Mouse (Mus musculus): ENCODE data around the gene Tbc1d2. TPM values are rescaled to one million over a fixed set of nuclear protein-coding genes. Genes with fewer than 3 reads are reported as not detected.
A peak's percentile ranks its signal among the peaks of the same experiment; 100 is the strongest.

Gene Tbc1d2
- polyA plus RNA-seq, 2 experiments = 0.39 to 0.44 TPM

DNA sequence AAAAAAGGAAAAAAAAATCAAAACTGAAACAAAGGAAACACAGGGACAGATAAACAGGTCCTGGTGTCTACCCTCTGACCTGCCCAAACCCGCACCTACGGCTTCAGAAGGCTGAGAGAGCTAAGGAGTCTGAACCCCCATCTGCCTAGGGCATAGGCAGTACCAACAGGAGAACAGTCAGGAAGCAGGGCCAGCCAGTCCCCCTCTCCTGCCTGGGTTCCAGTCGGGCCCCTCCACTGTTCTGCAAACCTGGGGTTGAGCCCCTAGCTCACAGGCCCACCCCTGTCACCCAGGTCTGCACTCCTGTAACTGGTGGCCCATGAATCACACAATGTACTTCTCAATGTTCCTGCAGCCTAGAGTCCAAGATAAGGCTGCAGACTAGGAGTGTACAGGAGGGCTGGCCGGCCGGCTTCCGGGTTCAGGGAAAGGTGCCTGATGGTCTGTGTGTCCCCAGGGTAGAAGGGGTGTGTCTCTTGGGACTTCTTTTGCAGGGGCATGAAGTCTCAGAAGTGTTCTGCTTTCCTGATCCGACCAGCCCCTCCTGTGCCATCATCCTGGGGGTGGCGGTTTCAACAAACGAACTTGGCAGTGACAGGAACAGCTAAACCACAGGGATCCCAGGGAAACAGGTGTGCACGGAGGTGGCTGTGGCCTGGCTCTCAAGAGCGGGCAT is 52.6 kb downstream of the Tbc1d2 start:
- Histone ChIP-seq H3K4me3 (ENCODE audit: insufficient read depth in 1 of 2, low read depth in 2 of 2, low read length in 2 of 2) (no peak overlapping the region), H3K9me3 (ENCODE audit: control insufficient read depth, low read length) (no peaks in the 10 kb centered on the region), H3K9ac (replicated peaks) (no peak overlapping the region), H3K4me1 (replicated peaks; ENCODE audit: control insufficient read depth in 2 of 2, insufficient read depth in 2 of 2, low read length in 1 of 2) (peaks cover 0 to 8% of the 10 kb centered on the region in 2 experiments; a peak in 2 of 4 replicates), H3K36me3 (replicated peaks; ENCODE audit: control insufficient read depth, insufficient read depth, low read depth) (no peaks in the 10 kb centered on the region), H3K27me3 (ENCODE audit: control insufficient read depth, insufficient read depth, low read length) (peaks cover 26% of the 10 kb centered on the region), H3K4me2 (ENCODE audit: low read depth) (peak overlapping the region; percentile 4; the same call in 1 of the 2 replicates), H3K27ac (no peak overlapping the region)
- DNase-seq (ENCODE audit: low read depth in 3 of 3, low spot score in 3 of 3) (no peak), ATAC-seq (ENCODE audit: insufficient read depth) (no peak)
- WGBS (ENCODE audit: insufficient replicate concordance) = 24% methylated on average over 11 of the region's 11 CpGs
- no peak for TF ChIP-seq CTCF (IDR thresholded peaks at IDR 0.05; ENCODE audit: low read depth)
- TF ChIP-seq EP300 (IDR thresholded peaks at IDR 0.05; ENCODE audit: low read depth) = no peak

DNA sequence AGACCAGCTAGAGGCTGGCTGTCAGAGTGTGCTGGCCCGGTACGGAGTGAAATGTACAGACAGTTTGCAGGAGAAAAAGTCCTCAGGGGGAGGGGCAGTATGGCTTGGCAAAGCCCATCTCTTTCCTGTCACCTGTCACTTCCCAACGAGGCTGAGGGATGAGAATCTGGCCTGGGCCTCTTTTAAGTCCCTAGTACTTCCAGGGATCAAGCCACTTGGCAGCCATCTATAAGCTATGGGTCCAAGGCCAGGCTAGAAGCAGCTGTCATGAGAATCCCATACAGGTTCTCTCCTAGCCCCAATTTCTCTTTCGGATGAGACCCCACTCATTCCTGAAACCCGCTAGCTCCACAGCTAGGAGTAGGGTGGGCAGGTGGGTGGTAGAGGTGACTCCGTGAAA is 53.6 kb downstream of the Tbc1d2 start:
- DNase-seq (ENCODE audit: low read depth in 3 of 3, low spot score in 3 of 3) = no peak
- Histone ChIP-seq H3K9ac (replicated peaks) (no peak overlapping the region), H3K36me3 (replicated peaks; ENCODE audit: control insufficient read depth, insufficient read depth, low read depth) (no peaks in the 10 kb centered on the region), H3K9me3 (ENCODE audit: control insufficient read depth, low read length) (no peaks in the 10 kb centered on the region), H3K27ac (no peak overlapping the region), H3K4me2 (ENCODE audit: low read depth) (no peak overlapping the region), H3K4me3 (ENCODE audit: insufficient read depth in 1 of 2, low read depth in 2 of 2, low read length in 2 of 2) (no peak overlapping the region), H3K27me3 (ENCODE audit: control insufficient read depth, insufficient read depth, low read length) (peaks cover 19% of the 10 kb centered on the region), H3K4me1 (replicated peaks; ENCODE audit: control insufficient read depth in 2 of 2, insufficient read depth in 2 of 2, low read length in 1 of 2) (peaks cover 0 to 11% of the 10 kb centered on the region in 2 experiments; a peak in 1 of 4 replicates)
- TF ChIP-seq EP300 (IDR thresholded peaks at IDR 0.05; ENCODE audit: low read depth) = no peak
- no peak for TF ChIP-seq CTCF (IDR thresholded peaks at IDR 0.05; ENCODE audit: low read depth)
- no peak for ATAC-seq (ENCODE audit: insufficient read depth)
- 54% methylated on average over 6 of the region's 6 CpGs for WGBS (ENCODE audit: insufficient replicate concordance)

DNA sequence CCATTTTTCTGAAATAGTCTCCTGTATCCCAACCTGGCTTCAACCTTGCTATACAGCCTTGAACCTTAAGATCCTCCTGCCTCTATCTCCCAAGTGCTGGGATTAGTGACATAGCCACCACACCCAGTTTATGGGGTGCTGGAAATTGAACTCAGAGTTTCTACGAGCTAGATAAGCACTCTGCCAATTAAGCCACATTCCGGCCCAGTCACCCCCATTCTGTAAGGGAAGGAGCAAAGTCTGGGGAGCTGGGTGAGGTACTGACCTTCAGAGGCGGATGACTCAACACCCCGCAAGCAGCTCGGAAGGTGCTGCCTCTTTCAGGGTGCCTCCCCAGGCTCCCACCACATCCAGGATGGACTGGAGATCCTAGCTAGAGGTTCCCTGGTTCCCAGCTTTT is 55.9 kb downstream of the Tbc1d2 start:
- H3K4me3 ChIP-seq (ENCODE audit: insufficient read depth in 1 of 2, low read depth in 2 of 2, low read length in 2 of 2) = no peak overlapping the region

DNA sequence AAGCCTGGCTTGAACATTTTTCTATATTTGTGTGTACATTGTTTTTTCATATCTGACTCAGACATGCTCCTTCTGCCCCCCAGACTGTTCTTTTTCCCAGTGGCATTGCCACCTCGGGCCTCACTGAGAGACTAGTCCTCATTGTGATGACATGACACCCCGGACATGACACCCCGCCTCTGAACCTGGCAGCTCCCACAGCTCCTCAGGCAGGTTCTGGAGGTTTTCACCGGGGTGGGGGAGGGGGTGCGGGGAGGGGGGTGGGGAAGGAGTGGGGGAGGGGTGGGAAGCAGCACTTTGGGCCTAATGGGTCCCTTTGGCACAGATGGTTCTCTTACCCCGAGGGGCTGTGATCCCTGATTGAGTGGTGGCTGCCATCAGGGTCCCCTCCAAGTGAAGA is 56.5 kb downstream of the Tbc1d2 start:
- peaks cover 2% of the 10 kb centered on the region; the same call in 1 of the 2 replicates for H3K27me3 ChIP-seq (ENCODE audit: control insufficient read depth, insufficient read depth, low read length)
- H3K27ac ChIP-seq = no peak overlapping the region
- WGBS (ENCODE audit: insufficient replicate concordance) = 41% methylated on average over 6 of the region's 6 CpGs
- ATAC-seq (ENCODE audit: insufficient read depth) (no peak), DNase-seq (ENCODE audit: low read depth in 3 of 3, low spot score in 3 of 3) (no peak)
- H3K9ac ChIP-seq (replicated peaks) = no peak overlapping the region
- H3K4me3 ChIP-seq (ENCODE audit: insufficient read depth in 1 of 2, low read depth in 2 of 2, low read length in 2 of 2) = no peak overlapping the region
- H3K36me3 ChIP-seq (replicated peaks; ENCODE audit: control insufficient read depth, insufficient read depth, low read depth) = no peaks in the 10 kb centered on the region
- H3K9me3 ChIP-seq (ENCODE audit: control insufficient read depth, low read length) = no peaks in the 10 kb centered on the region
- H3K4me2 ChIP-seq (ENCODE audit: low read depth) = no peak overlapping the region
- TF ChIP-seq CTCF (IDR thresholded peaks at IDR 0.05; ENCODE audit: low read depth) = no peak
- TF ChIP-seq EP300 (IDR thresholded peaks at IDR 0.05; ENCODE audit: low read depth) = no peak
- H3K4me1 ChIP-seq (replicated peaks; ENCODE audit: control insufficient read depth in 2 of 2, insufficient read depth in 2 of 2, low read length in 1 of 2) = peaks cover 0 to 24% of the 10 kb centered on the region in 2 experiments; a peak in 2 of 4 replicates

More for the DNA sequence above, 55.9 kb downstream of the Tbc1d2 start:
- Histone ChIP-seq H3K4me1 (replicated peaks; ENCODE audit: control insufficient read depth in 2 of 2, insufficient read depth in 2 of 2, low read length in 1 of 2) (peaks cover 0 to 24% of the 10 kb centered on the region in 2 experiments; a peak in 2 of 4 replicates), H3K4me2 (ENCODE audit: low read depth) (no peak overlapping the region), H3K9me3 (ENCODE audit: control insufficient read depth, low read length) (no peaks in the 10 kb centered on the region), H3K27me3 (ENCODE audit: control insufficient read depth, insufficient read depth, low read length) (peaks cover 2% of the 10 kb centered on the region; the same call in 1 of the 2 replicates), H3K9ac (replicated peaks) (no peak overlapping the region), H3K36me3 (replicated peaks; ENCODE audit: control insufficient read depth, insufficient read depth, low read depth) (no peaks in the 10 kb centered on the region), H3K27ac (no peak overlapping the region)
- WGBS (ENCODE audit: insufficient replicate concordance) = 50% methylated on average over 5 of the region's 5 CpGs
- no peak for DNase-seq (ENCODE audit: low read depth in 3 of 3, low spot score in 3 of 3)
- TF ChIP-seq CTCF (IDR thresholded peaks at IDR 0.05; ENCODE audit: low read depth) (no peak), EP300 (IDR thresholded peaks at IDR 0.05; ENCODE audit: low read depth) (no peak)
- ATAC-seq (ENCODE audit: insufficient read depth) = no peak

DNA sequence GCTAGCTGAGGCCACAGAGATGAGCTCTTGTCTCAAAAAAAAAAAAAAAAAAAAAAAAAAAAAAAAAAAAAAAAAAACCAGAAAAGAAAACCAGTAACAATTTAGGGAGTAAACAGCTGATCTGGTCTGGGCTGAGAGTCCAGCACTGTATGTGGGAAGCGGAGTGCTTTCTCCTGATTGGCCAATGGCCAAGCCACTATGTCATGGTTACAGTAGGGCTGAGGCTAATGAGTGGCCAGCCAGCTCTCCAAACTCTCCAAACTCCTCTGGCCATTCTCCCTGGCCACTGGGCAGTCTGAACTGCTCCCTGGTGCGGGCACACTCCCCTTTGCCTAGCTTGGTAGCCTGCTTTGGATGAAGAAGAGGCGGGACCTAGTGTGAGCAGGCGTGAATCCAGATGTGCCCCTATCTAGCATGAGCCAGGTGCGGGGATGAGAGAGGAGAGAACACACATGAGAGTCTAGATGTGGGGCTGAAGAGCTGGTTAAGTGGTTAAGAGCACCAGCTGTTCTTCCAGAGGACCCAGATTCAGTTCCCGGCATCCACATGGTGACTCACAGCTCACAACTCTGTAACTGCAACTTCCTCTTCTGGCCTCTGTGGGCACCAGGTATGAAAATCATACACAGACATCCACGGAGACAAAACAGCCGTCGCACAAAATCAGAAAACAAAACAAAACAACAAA is 58.0 kb downstream of the Tbc1d2 start:
- Histone ChIP-seq H3K9ac (replicated peaks) (no peak overlapping the region), H3K4me2 (ENCODE audit: low read depth) (no peak overlapping the region), H3K36me3 (replicated peaks; ENCODE audit: control insufficient read depth, insufficient read depth, low read depth) (no peaks in the 10 kb centered on the region), H3K4me1 (replicated peaks; ENCODE audit: control insufficient read depth in 2 of 2, insufficient read depth in 2 of 2, low read length in 1 of 2) (peaks cover 0 to 20% of the 10 kb centered on the region in 2 experiments; a peak in 2 of 4 replicates), H3K9me3 (ENCODE audit: control insufficient read depth, low read length) (no peaks in the 10 kb centered on the region), H3K4me3 (ENCODE audit: insufficient read depth in 1 of 2, low read depth in 2 of 2, low read length in 2 of 2) (no peak overlapping the region), H3K27ac (no peak overlapping the region), H3K27me3 (ENCODE audit: control insufficient read depth, insufficient read depth, low read length) (peaks cover 2% of the 10 kb centered on the region; the same call in 1 of the 2 replicates)
- WGBS (ENCODE audit: insufficient replicate concordance) = 43% methylated on average over 9 of the region's 9 CpGs
- TF ChIP-seq EP300 (IDR thresholded peaks at IDR 0.05; ENCODE audit: low read depth) (no peak), CTCF (IDR thresholded peaks at IDR 0.05; ENCODE audit: low read depth) (no peak)
- ATAC-seq (ENCODE audit: insufficient read depth) = no peak
- DNase-seq (ENCODE audit: low read depth in 3 of 3, low spot score in 3 of 3) = no peak
